Mouse (Mus musculus) ES-CJ7 (cell line): ENCODE results near the gene Il6ra.
"Not testable (repeated sequence)": the region's sequence is repeated elsewhere in the genome, so short reads cannot be mapped to it uniquely, and the experiment has no call there.

Source experiments
- DNase-seq: peaks from one replicate; pipeline ENCODE4 v3.0.0; 2011; ENCODE audit warnings: low read depth, low spot score

Il6ra gene

DNA sequence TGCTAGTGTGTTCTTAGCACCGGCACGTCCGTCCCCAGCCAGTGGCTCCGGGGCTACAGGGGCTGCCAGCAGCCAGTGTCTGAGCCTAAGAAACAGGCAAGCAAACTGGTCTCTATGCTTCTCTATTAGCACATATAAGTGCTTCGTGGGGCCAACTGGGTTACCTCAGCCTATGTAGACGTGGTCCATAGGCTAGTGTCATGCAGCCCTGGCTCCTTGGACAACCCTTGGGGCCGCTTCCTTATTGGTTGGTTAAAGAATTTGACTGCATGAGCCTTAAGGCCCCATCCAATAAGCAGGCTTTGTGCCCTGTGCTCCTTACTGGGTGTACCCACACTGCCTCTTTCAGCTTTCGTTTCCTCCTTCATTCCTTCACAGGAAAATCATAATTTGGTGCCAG lies 37.2 kb downstream of the Il6ra start:
- DNase-seq = no peak

DNA sequence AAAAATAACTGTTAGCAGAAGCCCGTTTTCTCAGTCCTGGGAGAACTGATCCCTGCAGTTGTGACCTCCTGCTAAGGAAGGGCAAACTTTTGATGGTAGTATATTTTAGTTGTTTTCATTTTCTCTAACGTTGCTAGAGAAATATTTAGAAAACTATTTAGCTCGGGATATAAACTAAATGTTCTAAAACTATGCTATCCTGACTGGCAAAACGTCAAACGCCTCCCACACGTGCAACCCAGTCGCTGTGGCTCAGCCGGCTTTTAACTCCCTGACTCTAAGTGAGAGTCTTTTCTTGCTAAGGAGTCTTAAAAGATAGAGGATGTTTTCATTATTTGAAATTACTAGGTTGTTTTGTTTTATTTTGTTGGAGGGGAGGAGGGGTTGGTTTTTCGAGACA lies 38.0 kb downstream of the Il6ra start:
- no peak for DNase-seq

DNA sequence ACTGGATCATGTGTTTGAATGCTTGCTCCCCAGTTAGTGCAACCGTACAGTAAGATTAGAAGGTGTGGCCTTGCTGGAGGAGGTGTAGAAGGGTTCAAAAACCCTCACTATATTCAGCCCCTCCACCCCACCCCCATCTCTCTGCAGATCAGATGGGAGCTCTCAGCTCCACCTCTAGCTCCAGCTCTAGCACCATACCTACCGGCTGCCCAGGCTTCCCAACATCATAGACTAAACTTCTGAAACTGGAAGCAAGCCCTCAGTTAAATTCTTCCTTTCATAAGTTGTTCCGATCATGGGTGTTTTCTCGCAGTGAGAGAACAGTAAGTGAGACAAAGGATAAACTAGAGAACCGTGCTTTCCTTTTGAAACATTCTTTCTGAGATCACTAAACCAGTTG lies 38.9 kb downstream of the Il6ra start:
- DNase-seq = no peak

DNA sequence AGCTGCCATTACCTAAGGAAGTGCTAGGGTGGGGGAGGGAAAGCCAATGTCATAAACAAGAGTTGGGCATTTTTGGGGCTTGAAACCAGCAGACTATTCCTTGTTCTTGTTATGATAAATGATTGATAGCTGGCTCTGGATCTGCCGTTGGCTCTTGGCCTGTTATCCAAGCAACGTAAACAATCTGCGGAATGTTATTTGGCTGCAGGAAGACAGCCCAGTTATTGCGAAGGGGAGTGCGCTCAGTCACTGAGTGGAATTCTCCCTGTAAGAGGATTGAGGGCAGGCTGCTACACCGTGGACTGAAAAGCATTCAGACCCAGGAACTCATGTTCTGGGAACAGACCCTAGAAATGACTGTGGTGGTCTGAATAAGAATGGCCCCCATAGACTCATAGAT lies 40.3 kb downstream of the Il6ra start:
- DNase-seq = no peak

DNA sequence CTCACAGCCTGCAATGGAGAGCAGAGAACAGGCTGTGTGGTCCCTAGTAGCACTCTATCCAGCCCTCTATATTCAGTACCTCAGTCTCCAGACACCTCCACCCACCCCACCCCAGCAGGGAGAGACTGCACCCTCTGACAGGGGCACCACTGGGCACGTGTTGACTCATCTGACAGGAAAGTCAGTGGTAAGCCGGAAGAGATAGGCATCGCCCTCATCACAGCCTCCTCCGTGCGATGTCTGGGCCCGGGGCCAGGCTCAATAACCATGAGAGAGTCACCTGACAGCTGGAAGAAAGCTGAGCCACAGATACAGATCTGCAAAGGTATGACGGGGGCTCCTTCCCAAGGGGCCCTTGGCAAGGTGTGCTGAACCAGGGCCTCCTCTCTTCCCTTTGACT lies 40.8 kb downstream of the Il6ra start:
- no peak for DNase-seq

DNA sequence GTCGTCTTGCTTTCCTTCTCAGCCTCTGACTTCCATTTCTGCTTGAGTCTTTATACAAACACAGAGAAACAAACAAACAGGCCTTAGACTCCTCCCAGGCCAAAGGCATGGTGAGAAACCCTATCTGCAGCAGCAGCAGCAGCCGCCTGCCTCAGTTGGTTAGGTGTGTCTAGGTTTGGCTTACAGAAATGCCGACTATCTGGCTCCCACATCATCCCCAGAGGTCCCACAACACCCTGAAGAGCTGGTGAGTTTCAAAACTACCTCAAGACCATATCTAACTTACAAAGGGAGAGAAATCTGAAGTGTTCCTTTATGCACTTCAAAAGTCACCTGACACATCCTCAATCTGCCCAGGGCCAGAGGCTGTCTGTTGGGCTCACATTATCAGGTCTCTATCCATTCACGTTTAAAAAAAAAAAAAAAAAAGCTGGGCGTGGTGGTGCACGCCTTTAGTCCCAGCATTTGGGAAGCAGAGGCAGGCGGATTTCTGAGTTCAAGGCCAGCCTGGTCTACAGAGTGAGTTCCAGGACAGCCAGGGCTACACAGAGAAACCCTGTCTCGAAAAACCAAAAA lies 41.6 kb downstream of the Il6ra start:
- no peak for DNase-seq

DNA sequence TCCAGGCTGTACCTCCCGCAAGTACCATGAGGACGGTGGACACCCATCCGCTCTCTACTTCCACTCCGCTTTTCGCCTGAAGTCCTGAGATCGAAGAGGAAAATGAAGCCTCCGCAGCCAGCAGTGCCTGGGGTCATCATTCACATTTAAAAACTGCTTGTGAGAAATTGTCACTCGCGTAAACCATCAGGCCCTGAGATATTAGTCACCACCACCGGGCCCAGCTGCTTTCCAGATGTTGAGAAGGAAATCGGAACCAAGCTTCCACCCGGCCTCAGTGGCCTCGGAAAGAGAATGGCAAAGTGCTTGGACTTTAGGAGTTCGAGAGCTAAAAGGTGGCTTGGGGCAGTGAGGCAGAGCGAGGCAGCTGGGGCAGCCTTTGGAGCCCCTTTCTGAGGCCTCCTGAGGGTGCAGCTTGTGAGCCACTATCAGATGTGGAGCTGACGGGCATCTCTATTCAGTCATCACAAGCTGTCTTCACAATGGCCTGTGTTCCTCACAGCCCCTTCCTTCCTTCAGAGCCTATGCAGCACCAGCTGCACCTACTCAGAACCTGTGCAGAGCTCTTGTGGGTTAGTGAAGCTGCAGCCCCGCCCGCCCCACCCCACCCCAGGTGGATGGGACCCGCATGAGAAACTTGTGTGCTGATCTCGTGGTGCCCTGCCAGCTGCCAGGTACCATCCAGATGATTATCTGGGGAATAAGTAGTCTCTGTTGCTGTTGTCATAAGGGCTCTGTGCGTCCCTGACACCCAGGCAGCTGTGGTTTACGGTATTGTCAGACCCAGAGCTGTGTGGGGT lies 42.3 kb downstream of the Il6ra start:
- DNase-seq = no peak

DNA sequence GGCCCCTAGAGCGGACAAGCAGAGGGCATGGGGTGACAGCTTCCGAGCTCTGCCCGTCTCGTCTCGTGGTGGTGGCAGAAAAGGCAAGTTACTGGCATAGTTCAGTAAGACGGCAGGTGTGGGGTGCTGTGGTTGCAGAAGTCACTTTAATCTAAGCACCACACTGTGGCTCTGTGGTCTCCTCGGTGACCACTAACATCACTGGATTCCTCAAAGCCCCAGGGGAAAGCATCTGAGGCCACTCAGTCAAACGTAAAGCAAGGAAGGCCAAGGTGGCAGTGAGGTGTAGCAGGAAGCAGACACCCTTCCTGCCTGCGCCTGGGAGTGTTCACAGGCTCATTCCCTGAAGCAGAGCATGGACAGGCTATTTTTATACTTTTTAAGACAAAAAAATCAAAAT lies 43.4 kb downstream of the Il6ra start:
- no peak for DNase-seq

DNA sequence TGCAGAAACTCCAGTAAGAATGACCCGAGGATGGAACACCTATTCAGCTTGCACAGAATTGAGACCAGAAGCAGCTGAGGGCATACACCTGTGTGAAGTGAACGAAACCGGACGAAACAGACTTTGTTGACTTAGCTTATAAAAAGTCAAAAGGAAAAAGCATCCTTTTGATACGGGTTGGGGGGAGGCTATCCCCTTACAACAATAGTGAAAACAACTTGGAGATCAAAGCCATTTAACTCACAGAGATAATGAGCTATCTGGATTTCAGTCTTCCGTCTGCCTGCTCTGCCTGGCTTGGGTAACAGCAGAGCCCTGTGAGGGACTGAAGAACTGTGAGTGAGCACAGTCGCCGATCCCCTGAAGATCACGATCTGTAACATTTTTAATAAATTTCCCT lies 44.0 kb downstream of the Il6ra start:
- DNase-seq = no peak

DNA sequence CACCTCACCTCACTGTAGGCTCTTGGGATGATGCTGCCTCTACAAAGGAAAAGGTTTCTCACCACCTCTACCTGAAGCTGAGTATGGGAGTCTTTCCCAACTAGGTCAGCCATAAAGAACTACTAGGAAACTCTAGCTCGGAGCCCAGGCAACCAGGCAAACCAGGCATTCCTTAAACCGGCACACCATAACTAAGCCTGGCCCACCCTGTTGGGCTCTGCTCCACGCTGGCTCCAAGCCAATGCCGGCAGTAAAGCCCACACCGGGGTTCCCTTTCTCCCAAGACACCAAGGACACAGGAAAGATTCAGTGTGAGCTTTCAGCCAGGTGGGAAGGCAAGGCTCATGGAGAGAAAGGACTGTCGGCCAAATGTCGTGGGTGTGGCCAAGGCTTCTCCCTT lies 44.6 kb downstream of the Il6ra start:
- DNase-seq = peak; percentile 87

DNA sequence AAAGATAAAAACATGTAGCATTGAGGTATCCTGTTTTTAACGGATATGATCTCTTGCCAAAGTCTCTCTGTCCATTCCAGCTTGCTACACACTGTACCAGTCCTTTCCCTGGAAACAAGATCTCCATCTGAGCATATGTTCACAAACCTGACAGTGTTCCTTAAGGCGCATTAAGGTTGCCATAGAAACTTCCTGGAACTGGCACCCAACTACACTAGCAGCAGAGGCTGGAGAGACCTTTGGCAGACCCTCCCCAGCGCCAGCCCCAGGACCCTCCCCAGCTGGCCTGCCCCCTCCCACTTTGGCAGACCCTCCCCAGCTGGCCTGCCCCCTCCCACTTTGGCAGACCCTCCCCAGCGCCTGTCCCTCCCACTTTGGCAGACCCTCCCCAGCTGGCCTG lies 45.3 kb downstream of the Il6ra start:
- no peak for DNase-seq

DNA sequence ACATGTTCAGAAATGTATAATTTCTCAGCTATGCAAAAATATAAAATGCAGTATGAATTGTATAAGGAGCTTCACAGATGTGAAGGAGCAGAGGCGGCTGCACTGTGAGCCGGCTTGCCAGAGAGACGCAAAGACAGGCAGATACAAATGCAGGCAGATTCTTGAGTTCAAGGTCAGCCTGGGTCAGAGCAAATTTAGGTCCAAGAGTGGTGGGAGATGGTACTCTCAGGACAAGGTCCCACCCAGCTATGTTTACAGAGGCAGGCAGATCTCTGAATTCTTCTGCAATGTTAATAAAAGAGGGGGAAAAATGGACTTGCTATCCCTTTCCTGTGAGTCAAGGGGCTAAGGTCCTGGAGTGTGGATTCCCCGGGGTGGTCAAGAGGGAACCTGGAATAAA lies 47.2 kb downstream of the Il6ra start:
- DNase-seq = peak; percentile 51

DNA sequence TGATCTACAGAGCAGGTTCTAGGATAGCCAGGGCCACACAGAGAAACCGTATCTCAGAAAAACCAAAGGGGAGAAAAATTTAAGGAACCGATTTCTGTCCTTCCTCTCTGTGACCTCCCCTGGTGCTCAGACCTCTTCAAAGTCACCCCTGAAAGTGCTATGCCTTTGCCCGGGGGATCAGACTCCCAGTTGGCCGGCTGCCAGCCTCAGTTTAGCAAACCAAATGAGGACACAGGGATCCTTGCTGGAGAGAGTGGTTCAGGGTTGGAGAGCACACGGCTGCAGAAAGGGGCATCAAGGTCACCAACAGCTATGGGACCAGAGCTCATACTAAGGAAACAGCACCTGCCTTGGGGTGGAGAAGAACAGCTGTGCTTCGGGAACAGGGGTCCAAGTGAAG lies 48.0 kb downstream of the Il6ra start:
- peak; percentile 90 for DNase-seq

DNA sequence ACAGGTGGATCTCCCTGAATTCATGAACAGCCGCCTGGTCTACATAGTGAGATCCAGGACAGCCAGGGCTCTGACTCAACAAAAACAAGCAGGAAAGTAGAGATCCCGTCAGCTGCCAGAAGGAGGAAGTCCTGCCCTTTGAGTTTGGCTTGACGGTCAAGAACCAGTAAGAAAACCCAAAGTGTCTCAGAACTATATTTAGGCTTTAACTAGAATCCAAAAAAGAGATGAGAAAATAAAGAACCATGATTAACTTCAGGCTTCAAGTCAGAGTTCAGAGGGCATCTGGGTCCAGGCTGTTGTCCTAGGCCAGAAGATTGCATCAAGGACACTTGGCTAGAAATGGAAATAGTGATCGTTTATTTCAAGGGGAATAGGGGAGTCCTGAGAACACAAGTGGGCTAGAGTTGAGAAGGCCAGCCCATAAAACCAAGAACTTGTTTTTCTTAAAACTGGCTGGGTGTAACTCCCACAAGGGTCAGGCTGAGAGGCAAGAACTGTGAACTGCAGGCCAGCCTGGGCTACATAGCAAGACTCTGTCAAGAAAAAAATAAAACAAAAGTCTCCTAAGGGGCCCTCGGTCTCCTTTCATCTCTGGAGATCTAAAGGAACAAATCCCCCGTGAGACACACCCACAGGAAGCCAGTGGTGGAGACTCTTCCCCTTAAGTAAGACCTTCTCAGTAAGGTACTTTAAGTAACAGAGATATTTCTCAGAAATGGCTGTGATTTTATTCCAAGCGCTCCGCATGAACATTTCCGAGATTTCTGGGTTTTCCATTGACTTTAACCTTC lies 49.1 kb downstream of the Il6ra start:
- peak; percentile 58 for DNase-seq

DNA sequence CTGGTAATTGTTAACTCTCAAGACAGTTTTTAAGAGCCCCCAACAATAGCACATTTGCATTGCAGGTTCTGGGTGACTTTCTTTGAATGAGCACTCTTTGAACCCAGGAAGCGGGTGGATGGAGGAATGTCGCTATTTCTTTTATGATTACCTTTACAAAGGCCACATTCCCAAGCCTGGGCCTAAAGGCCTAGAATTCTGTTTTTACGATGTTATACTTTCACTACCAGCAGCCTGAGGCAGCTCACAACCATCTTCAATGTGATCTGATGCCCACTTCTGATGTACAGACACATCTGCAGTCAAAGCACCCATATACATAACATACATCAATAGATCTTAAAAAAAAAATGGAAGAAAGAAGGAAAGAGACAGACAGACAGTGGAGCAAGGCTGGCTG lies 49.7 kb downstream of the Il6ra start:
- not testable (repeated sequence) for DNase-seq

DNA sequence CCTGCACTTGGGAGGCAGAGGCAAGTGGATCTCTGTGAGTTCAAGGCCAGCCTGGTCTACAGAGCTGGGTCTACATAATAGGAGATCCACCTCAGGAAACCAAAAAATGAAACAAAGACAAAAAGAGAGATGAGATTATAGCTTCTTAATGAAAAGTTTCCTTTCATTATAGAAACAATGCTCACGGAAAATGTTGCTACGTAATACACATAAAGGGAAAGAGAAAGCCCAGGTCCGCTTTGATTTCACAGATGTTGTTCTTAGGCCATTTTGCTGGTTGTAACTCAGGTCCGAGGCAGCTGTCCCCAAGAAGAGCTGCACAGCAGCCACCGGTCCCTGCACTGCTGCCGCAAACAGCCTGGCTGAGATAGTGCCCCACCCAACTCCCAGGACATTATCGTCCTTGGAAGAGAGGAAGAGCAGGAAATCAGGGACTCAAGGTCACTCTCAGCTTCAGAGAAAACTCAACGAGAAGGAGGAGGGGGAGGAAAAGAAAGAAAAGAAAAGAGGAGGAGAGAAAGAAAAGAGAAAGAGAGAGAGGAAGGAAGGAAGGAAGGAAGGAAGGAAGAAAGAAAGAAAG lies 50.7 kb downstream of the Il6ra start:
- peak; percentile 53 for DNase-seq

DNA sequence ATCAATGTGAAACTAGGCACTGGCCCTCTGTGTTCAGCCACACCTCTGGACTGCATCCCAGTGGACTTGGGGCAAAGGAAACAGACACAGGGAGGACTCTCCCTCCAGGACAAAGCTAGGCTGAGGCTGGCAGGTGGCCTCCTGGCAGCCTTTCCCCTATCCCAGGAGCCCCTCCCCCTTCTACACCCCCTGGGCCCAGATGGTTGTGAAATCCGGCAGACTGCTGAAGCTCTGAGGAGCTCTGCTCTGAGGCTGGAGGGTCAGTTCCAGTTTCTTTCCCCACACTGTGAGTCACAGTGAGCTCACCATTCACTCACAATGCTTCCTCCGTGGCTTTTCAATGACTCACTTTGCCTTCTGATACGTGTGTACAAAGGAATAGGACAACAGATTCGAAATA lies 51.9 kb downstream of the Il6ra start:
- DNase-seq = no peak

DNA sequence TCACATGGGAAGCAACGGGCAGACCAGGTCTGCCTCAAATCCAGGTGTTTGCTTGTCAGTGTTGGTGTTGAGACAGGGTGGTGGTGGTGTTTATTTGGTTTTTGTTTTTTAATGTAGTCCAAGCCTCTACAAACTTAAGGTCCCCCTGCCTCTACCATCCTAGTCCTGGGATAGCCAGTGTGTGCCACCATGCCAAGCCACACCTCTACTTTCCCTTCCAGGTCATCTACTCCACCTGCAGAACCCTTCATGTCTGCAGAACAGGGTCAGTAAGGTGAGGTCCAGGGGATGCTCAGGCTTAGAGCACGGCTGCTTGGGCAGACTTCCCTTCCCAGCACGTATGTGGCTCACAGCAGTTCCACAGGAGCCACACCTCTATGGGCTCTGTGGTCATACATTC lies 52.7 kb downstream of the Il6ra start:
- no peak for DNase-seq

DNA sequence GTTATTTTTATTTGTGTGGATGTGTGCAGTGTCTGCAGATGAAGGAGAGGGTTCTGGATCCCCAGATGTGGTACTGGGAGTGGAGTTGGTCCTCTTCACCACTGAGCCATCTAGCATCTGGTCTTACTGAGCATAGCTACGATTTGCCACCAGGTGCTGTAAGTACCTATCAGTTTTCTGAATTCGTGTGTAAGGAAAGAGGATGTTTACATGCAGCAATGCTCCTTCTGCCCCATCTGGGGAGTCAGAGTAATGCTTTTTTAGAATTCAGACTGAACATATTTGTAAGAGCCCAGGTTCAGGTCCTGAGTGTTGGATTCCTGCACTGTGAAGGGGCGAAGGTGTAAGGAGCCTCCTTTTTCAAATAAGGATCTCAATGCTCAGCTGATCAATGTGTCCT lies 53.1 kb downstream of the Il6ra start:
- no peak for DNase-seq

DNA sequence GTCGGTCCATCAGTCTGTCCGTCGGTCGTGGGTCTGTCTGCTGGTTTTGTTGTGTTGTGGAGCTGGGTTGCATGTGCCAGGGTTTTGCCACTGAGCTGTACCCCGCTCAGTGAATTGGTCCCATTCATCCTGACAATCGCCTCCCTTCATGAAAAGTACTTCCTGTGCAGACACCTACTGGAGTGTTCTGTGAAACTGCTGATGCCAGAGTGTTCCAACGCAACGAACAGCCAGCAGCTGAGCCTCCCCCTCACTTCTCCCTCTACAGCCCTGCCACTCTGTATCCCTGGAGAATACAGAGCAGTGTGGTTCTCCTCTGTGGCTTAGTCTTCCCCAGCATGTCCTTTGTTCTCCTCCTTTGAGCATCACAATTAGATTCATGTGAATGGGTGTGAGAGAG lies 54.1 kb downstream of the Il6ra start:
- DNase-seq = no peak

DNA sequence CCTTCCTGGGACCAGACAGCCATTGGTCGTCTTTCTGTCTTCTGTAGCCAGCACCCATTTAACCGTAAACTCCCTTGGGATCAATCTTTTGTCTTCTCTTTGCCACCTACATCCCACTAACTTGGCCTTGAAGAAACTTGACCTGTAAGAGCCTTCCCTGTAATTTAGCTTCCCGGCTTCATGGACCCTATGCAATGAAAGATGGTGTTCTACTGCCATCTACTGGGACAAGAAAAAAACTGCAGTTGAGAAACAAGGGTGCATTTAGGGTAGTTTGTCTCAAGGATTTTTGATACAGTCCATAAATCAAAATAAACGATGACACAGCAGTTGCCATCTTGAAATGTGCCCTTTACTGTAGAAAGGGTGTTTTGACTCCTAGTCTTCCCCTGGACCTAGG lies 54.9 kb downstream of the Il6ra start:
- DNase-seq = peak; percentile 76

DNA sequence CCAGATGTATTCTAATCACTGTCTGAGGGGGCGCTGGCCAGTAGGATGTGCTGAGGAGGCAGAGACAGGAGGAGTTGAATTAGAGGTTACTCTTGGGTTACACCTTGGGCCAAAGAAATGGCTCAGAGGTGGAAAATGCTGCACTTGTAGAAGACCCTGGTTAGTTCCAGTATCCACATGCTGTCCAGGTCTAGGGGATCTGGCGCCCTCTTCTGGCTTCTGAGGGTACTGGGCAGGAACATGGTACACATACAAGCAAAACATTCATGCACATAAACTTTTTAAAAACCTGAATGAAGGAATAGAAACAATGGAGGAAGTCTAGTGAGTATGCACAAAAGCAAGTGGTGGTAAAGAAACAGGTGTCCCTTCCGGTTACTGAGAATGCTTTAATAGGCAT lies 55.6 kb downstream of the Il6ra start:
- DNase-seq = peak; percentile 70

DNA sequence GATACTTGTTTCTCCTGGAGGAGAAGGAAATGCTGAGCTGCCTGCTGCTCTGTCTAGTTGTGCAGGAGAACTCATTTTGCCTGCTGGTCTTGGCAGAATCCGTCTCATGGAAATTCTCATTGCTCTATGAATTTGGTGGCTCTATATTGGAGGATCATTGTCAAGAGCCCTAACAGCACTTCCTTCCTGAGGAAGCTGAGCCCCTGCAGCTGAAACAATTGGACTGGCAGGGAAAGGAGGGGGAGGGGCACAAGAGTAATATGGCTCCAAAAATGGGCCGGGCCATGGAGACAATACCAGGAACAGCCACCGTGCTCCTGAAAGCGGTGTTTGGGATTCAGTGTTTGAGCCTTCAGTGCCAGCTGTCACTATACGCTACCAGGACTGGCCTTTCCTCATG lies 59.2 kb downstream of the Il6ra start:
- DNase-seq = no peak
